Mouse (Mus musculus): ENCODE measurements around the gene Kat6b.
A peak's percentile ranks its signal among the peaks of the same experiment; 100 is the strongest.
"Not testable (repeated sequence)": the region's sequence is repeated elsewhere in the genome, so short reads cannot be mapped to it uniquely, and the experiment has no call there.

Gene Kat6b

DNA sequence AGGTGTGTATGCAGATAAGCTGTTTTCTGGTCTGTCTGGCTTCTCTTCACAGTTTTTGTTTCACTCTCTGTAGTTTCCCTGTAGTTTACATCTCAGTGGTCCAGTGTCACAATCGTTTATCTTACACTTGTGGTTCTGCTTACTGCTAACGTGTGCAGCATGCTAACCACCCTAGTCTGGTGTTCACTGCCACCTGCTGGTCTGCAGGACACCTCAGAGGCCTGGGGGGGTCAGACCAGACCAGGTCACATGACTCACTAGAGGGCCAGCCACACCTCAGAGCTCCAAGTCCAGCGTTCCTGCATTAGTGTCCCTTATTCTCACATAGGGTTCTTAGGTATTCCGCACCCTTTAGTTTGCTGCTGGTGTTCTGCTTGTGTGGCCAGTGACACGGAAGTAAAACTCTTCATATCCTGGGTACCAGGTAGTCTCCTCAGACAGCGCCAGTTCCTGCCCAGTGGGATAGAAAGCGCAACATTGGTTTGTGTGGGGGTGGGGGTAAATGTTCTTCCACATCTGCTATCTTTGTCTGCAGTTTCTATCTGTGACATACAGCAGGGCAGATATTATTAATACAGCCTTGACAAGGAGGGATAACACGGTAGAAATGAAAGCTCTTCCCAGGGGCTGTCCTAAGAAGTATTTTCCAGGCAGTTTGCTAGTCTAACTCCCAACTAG, 181.4 kb downstream of the Kat6b start:
- peak; percentile 28 for DNase-seq (ENCODE audit: low spot score)

DNA sequence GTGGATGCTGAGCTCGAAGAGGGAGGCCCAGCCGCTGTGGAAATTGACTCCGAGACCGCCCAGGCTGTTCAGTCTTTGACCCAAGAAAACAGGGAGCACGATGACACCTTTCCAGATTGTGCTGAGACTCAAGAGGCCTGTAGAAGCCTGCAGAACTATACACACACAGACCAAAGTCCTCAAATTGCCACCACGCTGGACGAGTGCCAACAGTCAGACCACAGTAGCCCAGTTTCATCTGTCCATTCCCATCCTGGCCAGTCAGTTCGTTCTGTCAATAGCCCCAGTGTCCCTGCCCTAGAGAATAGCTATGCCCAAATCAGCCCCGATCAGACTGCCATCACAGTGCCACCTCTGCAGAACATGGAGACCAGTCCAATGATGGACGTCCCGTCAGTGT, 188.0 kb downstream of the Kat6b start:
- no peak for DNase-seq (ENCODE audit: low spot score)

DNA sequence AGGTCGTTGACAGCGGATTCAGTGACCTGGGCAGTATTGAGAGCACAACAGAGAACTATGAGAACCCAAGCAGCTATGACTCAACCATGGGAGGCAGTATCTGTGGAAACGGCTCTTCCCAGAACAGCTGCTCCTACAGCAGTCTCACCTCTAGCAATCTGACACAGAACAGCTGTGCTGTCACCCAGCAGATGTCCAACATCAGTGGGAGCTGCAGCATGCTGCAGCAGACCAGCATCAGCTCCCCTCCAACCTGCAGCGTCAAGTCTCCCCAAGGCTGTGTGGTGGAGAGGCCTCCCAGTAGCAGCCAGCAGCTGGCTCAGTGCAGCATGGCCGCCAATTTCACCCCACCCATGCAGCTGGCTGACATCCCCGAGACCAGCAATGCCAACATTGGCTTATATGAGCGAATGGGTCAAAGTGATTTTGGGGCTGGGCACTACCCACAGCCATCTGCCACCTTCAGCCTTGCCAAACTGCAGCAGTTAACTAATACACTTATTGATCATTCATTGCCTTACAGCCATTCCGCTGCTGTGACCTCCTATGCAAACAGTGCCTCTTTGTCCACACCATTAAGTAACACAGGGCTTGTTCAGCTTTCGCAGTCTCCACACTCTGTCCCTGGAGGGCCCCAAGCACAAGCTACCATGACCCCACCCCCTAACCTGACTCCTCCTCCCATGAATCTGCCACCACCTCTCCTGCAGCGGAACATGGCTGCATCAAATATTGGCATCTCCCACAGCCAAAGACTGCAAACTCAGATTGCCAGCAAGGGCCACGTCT, 188.6 kb downstream of the Kat6b start:
- no peak for DNase-seq (ENCODE audit: low spot score)

DNA sequence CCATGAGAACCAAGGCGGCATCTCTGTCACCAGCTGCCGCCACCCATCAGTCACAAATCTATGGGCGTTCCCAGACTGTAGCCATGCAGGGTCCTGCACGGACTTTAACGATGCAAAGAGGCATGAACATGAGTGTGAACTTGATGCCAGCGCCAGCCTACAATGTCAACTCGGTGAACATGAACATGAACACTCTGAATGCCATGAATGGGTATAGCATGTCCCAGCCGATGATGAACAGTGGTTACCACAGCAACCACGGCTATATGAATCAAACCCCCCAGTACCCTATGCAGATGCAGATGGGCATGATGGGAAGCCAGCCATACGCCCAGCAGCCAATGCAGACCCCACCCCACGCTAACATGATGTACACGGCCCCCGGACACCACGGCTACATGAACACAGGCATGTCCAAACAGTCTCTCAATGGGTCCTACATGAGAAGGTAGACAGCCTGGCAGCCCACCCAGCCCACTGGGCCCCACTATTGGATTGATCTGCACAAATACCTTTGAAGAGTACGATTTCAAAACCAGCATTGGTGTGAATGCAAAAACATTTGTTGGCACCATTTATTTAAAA, 189.3 kb downstream of the Kat6b start:
- not testable (repeated sequence) for DNase-seq (ENCODE audit: low spot score)

DNA sequence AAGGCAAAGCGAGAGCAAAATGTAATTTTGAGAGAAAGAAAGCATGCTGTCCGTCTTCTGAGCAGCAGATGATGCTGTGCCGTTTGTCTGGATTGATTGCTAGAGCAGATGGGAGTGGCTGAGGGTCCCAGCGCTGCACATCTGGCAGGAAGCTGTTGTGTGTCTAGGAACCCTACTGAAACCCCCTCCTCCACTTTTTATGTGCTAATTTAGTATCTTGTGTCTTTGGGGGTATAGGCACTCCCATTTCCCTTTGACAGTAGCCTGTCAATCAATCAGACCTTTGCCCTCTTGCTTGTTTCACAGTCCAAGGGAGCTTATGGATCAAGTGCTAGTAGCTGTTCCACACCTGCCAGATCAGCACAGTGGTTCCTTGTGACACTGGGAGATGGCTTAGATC, 191.9 kb downstream of the Kat6b start:
- no peak for DNase-seq (ENCODE audit: low spot score)

DNA sequence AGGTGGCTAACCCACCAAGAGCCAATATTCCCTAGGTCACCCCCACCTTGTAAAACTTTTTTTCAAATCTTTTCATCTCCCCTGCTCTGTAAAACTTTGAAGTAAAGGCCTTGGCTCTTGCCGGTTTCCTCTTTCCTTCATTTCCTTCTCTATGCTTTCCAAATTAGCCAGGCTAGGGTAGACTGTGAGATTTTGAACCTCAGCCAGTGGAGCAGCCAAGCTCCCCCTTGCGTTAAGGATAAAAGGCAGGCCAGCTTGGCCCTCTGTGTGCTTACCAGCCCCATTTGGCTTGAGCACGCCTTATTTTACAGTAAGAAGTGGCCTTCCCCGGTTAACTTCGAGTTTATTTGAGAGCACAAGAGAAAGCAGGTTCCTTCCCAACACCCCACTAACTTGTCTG, 193.2 kb downstream of the Kat6b start:
- no peak for DNase-seq (ENCODE audit: low spot score)

DNA sequence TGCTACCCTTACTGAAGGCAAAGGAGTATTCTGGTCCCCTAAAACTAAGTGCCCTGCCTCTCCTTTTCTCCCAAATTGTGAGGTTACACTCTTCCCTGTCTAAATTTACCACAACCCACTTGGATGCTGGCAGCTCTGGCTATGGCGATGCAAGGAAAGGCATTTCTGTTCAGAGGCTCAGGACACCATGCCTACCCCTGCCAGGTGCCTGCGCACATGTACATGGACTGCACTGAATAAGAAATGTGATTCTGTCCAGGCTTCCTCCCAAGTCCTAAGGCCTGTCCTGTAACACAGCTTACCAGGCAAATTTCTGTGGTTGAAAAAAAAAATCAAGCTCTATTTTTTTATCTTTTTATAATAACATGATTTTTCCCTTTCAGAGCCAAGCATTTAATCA, 195.0 kb downstream of the Kat6b start:
- no peak for DNase-seq (ENCODE audit: low spot score)

DNA sequence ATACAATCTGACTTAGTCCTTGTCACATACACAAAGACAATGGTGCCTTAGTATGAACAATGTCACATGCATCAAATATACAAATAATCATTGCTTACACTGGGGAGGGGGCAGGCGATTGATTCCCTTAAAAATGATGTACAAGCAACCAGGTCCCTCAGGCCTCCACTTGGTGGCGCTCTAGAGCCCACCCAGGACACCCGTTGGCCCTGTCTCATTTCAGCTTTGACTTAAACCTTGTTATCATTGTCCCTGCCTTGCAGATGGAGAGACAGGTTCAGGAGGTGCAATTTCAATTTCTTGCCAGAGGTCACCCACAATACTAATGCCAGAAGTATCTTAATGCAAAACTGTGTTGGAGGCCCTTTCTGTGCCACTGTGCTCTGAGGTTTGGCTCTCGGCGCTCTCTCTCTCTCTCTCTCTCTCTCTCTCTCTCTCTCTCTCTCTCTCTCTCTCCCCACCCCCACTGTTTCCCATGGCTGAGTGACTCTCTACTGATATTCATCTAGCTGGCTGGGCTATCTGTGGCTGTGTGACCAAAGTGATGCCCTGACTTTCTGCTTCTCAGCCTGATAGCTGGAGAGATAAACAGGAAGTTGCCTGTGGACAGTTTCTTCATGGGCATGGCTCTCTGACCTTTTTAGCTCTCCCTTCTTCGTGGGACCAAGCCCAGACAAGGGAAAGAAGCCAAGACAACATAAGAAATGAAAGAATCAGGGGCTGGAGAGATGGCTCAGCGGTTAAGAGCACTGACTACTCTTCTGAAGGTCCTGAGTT, 197.5 kb downstream of the Kat6b start:
- peak; percentile 77 for DNase-seq (ENCODE audit: low spot score)

DNA sequence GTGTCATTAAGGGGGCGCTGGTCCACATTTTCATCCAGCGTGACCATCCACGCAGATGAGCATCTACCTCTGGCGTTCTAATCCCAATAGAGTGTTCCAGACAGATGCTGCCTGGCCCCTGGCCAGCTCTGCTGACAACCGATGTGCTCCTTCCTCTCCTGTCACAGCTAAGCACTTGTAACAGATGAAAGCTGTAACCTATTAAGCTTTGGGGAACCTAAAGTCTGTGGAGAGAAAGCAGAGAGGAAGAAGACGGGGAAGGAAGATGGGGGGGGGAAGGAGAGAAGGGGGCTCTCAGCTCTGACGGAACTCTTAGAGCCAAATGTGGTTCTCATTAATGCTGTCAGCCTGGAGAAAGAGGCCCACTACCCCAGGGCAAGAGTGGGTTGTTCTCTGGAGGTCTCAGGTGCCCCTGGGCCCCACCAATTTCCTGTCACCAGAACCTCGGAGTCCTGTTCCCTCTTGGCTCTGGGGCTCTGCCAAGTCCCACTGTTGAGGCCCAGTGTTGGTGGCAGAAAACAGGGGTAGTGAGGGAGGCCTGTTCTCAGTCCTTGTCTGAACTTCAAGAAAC, 198.5 kb downstream of the Kat6b start:
- peak; percentile 13 for DNase-seq (ENCODE audit: low spot score)

DNA sequence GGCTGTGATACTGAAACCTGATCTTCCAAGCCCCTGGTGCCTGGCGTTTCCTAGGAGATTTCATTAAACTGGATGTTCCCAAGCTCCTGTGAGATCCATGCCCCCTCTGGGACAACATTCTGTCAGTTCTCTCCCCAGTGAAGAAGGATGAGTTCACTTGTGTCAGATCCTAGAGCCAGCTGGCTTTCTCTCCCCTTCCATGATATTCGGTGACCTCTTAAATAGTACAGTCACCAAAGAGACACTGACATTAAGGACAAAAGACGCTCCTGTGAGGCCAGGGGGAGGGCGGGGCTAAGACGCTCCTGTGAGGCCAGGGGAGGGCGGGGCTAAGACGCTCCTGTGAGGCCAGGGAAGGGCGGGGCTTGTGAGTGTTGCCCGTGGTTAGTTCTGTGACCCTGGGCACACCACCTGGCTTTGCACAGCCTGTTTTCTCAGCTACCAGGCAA, 201.5 kb downstream of the Kat6b start:
- DNase-seq (ENCODE audit: low spot score), result peak; percentile 80

DNA sequence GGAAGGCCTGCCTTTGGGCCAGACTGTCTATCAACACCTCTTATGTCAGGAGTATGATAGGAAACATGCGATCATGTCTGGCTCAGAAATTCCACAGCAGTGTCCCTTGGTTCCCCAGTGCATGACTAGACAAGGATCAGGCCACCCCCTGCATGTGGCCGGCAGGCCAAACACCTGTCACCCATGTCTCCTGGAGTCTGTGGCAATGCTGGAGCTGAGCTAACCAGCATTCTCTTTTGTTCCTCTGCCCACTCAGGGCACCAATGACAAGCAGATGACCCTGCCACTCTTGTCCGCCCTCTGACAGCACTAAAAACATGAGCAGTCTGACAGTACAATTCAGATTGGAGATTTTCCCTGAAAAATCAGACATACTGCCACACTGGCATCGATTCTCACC, 202.6 kb downstream of the Kat6b start:
- DNase-seq (ENCODE audit: low spot score), result no peak

DNA sequence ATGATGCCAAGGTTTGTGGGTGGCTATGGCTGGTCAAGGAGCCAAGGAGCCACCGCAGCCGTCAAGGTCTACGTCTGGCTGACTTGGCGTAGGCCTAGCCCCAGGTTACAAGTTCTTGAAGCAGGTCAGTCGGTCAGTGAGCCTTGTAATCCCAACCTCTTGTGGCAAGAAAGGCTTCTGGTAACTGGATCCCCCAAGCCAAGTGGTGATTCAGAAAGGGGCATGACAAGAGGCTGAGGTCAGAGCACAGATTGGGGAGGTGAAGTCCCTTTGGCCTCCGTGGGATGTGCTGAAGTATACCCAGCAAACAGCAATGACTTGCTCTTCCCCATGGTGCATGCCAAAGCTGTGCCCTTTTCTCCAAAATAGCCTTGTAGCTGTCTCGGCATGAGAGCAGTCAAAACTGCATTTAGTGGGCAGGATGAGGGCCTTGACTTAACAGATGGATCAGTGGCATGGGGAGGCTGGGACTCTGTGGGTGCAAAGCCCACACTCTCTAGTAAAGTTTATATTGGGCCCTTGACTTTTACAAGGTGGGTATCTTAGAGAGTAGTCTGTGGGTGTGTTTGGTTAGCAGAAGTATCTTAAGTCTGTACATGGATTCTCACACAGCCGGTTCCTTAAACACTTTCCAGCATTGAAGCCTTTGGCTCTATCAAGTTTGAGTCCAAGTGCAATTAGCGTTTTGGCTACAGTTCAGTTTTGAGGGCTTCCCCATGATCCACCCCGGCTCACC, 204.3 kb downstream of the Kat6b start:
- DNase-seq (ENCODE audit: low spot score), result no peak

DNA sequence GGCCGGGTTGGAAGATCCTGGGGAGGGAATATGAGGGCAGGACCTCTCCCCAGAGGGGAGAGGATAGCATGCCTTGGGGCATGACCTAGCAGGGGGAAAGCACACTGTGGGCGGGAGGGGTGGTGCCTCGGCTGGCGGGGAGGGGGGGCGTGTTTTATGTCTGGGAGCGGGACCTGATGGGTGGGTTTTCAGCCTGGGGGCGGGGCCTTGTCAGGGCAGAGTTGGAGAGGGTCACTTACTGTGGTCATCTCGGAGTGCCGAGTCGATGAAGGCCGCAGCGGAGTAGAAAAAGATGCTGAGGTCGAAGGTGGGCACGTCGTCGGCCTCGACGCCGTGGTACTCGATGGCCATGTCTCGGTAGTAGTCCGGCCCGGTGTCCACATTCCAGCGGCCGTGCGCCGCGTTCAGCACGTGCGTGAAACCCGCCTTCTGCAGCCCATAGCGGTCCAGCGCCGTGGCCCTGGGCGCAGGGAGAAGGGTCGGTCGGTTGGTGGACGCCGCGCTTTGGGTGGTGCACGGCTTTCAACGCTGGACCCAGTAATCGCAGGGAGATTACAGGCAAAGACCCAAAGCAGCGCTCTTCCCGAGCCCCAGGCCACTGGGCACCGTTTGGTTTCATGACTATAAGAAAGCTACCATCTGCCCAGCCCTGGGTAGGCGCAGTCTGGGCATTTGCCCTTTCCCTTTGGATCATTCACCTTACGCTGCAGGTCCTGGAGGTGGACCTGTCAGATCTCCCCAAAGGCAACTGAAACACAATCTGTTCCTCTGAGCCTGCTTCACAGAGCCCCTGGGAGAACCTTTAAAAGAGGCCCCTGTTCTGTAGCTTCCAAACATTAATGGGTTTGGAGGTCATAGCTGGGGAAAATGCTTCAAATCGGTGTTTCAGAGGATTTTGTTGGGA, 205.4 kb downstream of the Kat6b start:
- peak; percentile 58 for DNase-seq (ENCODE audit: low spot score)

DNA sequence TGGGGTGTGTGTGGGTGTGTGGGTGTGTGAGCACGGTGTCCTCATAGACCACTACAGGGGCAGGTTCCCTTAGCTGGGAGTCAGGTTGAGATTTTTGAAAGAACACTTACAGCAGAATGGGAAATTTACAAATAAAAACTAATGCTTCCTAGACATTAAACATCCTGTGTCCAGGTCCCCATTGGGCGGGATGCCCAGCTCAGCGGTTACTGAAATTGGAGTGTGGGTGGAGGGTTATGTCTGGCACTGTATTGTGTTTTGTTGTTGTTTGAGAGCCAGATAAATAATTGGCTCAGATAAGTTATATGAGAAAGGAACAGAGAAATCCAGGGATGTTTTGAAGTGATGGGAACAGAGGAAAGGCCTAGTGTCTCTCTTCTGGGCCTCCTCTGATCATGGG, 209.8 kb downstream of the Kat6b start:
- DNase-seq (ENCODE audit: low spot score), result no peak

DNA sequence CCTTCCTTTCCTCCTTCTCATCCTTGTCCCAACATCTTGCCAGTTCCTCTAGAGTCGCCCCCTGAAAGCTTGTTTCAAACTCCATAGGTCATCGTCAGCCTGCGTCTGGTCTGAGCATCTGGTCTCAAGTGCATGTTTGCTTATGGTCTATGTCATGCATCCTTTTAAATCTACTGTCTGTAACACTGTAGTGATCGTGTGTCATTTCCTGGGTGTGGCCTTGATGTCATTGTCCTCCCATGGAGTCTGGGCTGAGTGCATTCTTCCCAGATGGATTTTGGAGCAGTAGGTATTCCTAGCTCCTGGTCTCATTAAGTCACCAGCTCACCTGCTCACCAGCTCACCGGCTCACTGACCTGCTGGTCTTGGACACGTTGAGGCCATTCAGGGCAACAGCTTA, 213.8 kb downstream of the Kat6b start:
- no peak for DNase-seq (ENCODE audit: low spot score)

DNA sequence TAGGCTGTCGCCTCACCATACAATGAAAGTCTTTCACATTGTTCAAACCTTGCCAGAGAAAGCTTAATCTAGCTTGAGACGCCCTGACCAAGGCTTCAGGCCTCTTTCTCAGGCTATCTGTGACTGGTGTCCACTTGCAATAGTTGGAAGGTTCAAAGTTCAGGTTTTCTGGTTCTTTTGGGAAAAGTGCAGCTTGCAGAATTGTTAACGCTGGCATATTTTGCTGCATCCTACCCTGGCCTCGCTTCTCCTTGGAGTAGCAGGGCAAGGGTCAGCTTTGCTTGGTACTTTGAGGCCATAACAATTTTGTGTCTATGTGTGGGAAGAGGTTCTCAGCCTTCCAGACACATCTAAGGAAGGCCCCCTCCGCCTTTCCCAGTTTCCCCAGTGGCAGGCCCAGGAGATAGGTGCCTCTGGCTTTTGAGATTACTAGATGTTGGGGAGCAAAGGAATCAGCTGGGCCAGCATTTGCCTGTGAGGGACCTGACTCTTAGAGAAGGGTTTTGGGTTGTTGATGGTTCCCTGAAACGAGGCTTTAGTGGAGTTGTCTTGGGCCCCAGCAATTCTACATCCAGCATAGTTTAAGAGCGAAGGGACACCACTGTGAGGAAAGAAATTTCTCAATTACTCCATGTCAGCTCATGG, 215.1 kb downstream of the Kat6b start:
- DNase-seq (ENCODE audit: low spot score), result no peak

DNA sequence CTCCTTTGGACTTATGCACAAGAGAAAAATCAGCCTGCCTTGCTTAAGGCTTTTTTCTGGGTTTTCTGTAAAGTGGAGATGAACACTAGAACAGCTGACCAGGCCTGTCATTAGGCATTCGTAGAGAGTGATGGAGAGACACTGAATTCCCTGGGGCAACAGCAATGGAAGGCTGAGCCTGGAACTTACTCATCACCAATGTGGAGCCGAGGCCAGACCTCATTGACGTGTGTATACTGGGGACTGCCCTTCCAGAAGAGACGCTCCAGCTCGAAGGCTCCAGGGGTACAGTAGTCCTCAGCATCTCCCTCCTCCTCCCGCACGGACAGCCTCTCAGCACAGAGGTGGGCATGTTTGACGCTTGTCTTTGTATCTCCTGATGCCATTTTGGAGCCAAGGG, 221.5 kb downstream of the Kat6b start:
- DNase-seq (ENCODE audit: low spot score), result no peak

DNA sequence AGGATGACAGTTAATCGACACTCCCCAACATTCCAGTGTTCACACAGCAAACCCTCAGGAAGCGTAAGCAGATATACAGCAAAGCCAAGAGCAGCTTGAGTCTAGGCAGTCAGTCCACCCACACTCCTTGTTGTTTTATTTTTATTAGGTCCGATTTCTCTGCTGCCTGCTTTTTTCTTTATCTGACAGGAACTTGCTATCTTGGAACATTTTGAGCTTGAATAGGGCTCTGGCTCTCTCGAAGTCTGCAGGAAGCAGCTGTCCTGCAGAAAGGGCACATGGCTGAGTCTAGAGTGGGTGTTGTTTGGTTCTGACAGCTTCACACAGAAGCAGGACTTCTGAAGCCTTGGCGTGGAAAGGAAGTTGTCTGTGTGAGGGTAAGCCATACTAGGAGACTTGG, 222.0 kb downstream of the Kat6b start:
- no peak for DNase-seq (ENCODE audit: low spot score)

DNA sequence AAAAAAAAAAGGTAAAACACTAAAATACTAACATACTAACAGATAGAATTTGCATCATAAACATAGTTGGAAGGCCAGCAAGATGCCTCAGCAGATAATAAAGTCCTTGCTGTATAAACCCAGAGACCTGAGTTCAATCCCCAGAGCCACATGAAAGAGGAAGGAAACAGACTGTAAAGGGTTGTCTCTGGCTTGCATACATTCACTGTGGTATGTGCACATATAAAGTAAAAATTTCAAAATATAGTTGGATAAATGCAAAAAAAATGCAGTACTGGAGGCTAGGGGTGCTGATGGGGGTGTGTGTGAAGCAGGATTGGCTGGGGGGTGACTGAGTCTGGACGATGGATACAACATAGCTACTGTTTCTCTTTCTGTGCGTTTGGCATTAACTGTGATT, 224.2 kb downstream of the Kat6b start:
- DNase-seq (ENCODE audit: low spot score), result no peak

Measured in retina, embryonic 14.5 days (tissue).